In the genomic region with DNA sequence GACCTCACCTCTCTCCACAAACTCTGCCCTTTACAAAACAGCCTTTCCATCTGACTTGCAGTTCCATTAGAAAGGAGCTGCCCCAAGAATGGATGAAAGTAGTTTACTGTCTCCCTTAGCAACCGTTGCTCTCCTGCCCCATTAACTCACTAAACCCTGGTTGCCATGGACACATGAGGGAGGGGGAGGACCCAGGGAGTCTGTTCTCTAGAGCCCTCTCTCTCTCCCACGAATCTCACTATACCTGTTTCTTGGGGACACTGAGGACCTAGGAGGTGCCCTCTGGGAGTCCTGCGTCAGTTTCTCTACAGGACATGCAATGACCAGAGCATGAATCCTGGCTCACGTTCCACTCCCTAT, we compare ENCODE assay signal across 10 mouse cellular contexts. TPM values are rescaled to one million over a fixed set of nuclear protein-coding genes. Genes with fewer than 3 reads are reported as not detected.
DNase-seq lines count a peak whose midpoint lies in the region.
"Had no signal": no experiment of that assay in that cellular context is flagged by ENCODE, and none has a peak within 500 bp of the region (broad histone marks: within the 10 kb centered on the region; RNA-seq: fewer than 3 reads in every experiment).

No protein-coding gene starts in this region.

- DNase-seq in layer of hippocampus, adult 11-12 months (ENCODE audit: low spot score), result peak; percentile 59
- no peak for DNase-seq in layer of hippocampus, postnatal 25 days (ENCODE audit: extremely low spot score in 1 of 2, low spot score in 1 of 2)
- peak; percentile 83 for DNase-seq in hindbrain, embryonic 10.5 days (ENCODE audit: low spot score)
- peak; percentile 40 to 67 for DNase-seq in layer of hippocampus, postnatal 14 days (ENCODE audit: low spot score in 2 of 2)
- peak; percentile 59 for DNase-seq in retina, postnatal 7 days (ENCODE audit: low read depth, low spot score)
- DNase-seq in adrenal gland, adult 18-20 months (ENCODE audit: low spot score in 2 of 2), result no peak
- DNase-seq in ovary, postnatal 36 days (ENCODE audit: low spot score), result no peak
- DNase-seq in ovary, postnatal 10 days (ENCODE audit: low spot score), result no peak

- peak overlapping the region; percentile 91 for H3K27ac ChIP-seq in hindbrain, embryonic 10.5 days
- H3K27ac ChIP-seq: liver, embryonic 14.5 days had no signal

- H3K36me3 ChIP-seq in hindbrain, embryonic 10.5 days, result peaks cover 65% of the 10 kb centered on the region

- no peaks in the 10 kb centered on the region for H3K27me3 ChIP-seq in hindbrain, embryonic 10.5 days (ENCODE audit: insufficient read depth, poor library complexity, severe bottlenecking)

- H3K4me3 ChIP-seq in hindbrain, embryonic 10.5 days, result peak overlapping the region; percentile 38

- H3K9me3 ChIP-seq in hindbrain, embryonic 10.5 days, result no peaks in the 10 kb centered on the region

- peaks cover 83% of the 10 kb centered on the region for H3K4me1 ChIP-seq in hindbrain, embryonic 10.5 days (replicated peaks)

- WGBS in hindbrain, embryonic 10.5 days, result 27% methylated on average over 4 of the region's 4 CpGs

RNA-seq across cellular contexts. Expression of a gene that starts 10.9 kb away (rescaled TPM):
- total RNA-seq in layer of hippocampus, postnatal 25 days (2021), result 10 to 100 TPM; 46.3 to 73.9 TPM
- 11.4 and 12.0 TPM in 2 replicates for polyA plus RNA-seq in hindbrain, embryonic 10.5 days (2016; fragmentation: Nextera tagmentation; extraction: Ambion mirVana)
- total RNA-seq in layer of hippocampus, postnatal 14 days (2021), result 10 to 100 TPM; 36.3 to 41.7 TPM
- 1 to 10 TPM; 6.4 to 6.9 TPM for total RNA-seq in adrenal gland, adult 18-20 months (2021)

RNA-seq across cellular contexts. Expression of a gene that starts 28.7 kb away (rescaled TPM):
- total RNA-seq in layer of hippocampus, postnatal 25 days (2021), result 10 to 100 TPM; 41.2 to 46.5 TPM
- 60.2 and 66.0 TPM in 2 replicates for polyA plus RNA-seq in hindbrain, embryonic 10.5 days (2016; fragmentation: Nextera tagmentation; extraction: Ambion mirVana)
- 10 to 100 TPM; 40.9 to 52.0 TPM for total RNA-seq in layer of hippocampus, postnatal 14 days (2021)
- 10 to 100 TPM; 59.3 to 61.1 TPM for total RNA-seq in adrenal gland, adult 18-20 months (2021)

RNA-seq across cellular contexts. Expression of a gene that starts 38.7 kb away (rescaled TPM):
- under 1 TPM; 0.17 to 0.21 TPM for total RNA-seq in layer of hippocampus, postnatal 25 days (2021)
- polyA plus RNA-seq in hindbrain, embryonic 10.5 days (2016; fragmentation: Nextera tagmentation; extraction: Ambion mirVana), result not detected in 2 replicates
- under 1 TPM; 0.24 to 0.37 TPM for total RNA-seq in layer of hippocampus, postnatal 14 days (2021)
- not detected for total RNA-seq in adrenal gland, adult 18-20 months (2021)
- polyA plus RNA-seq: C2C12; liver, embryonic 14.5 days had no signal

RNA-seq across cellular contexts. Expression of a gene that starts 39.2 kb away (rescaled TPM):
- 1 to 10 TPM; 5.2 to 5.7 TPM for total RNA-seq in layer of hippocampus, postnatal 25 days (2021)
- 307 and 334 TPM in 2 replicates for polyA plus RNA-seq in hindbrain, embryonic 10.5 days (2016; fragmentation: Nextera tagmentation; extraction: Ambion mirVana)
- total RNA-seq in layer of hippocampus, postnatal 14 days (2021), result 10 to 100 TPM; 11.3 to 14.1 TPM
- 1 to 10 TPM; 6.4 to 6.6 TPM for total RNA-seq in adrenal gland, adult 18-20 months (2021)

Comparison
In these comparisons a context has a peak if more than half of its experiments do, and no peak if none do; other contexts are left out.
1. DNase-seq: peak in layer of hippocampus, adult 11-12 months (single experiment), hindbrain, embryonic 10.5 days (single experiment), layer of hippocampus, postnatal 14 days (2 of 2) and retina, postnatal 7 days (single experiment); none in layer of hippocampus, postnatal 25 days (0 of 2), adrenal gland, adult 18-20 months (0 of 2), ovary, postnatal 36 days (single experiment) and ovary, postnatal 10 days (single experiment).
2. RNA of a gene that starts 10.9 kb away (total RNA-seq): 46.3 to 73.9 TPM in layer of hippocampus, postnatal 25 days and 36.3 to 41.7 TPM in layer of hippocampus, postnatal 14 days; 6.4 to 6.9 TPM in adrenal gland, adult 18-20 months; every median in the first group is over 4 times any median in the second.